Mouse (Mus musculus) liver, embryonic 12.5 days (tissue): Measurements from ENCODE around the gene Mex3b. TPM values are rescaled to one million over a fixed set of nuclear protein-coding genes. Genes with fewer than 3 reads are reported as not detected.

Source experiments
- ATAC-seq: fragments of 200-750 bp; cut with Nextera tagmentation; 2 replicates; pipeline ENCODE4 v1.8.0; 2017; ENCODE audit warnings: moderate number of reproducible peaks, mild to moderate bottlenecking, moderate library complexity
- H3K27ac ChIP-seq: fragments of 300-500 bp; sonication (generic); 2 replicates; pipeline ENCODE4 v1.5.1; 2016; ENCODE audit warnings: mild to moderate bottlenecking
- H3K27me3 ChIP-seq: fragments of 300-500 bp; sonication (generic); replicated peaks from 2 replicates; pipeline ENCODE4 v1.6.1; 2016; ENCODE audit warnings: mild to moderate bottlenecking, moderate library complexity
- H3K36me3 ChIP-seq: fragments of 300-500 bp; sonication (generic); 2 replicates; pipeline ENCODE4 v1.6.1; 2016; ENCODE audit warnings: mild to moderate bottlenecking, moderate library complexity
- H3K4me1 ChIP-seq: fragments of 300-500 bp; sonication (generic); 2 replicates; pipeline ENCODE4 v1.6.1; 2016
- H3K4me2 ChIP-seq: fragments of 300-500 bp; sonication (generic); 2 replicates; pipeline ENCODE4 v1.6.1; 2016; ENCODE audit warnings: mild to moderate bottlenecking, moderate library complexity
- H3K4me3 ChIP-seq: fragments of 300-500 bp; sonication (generic); 2 replicates; pipeline ENCODE4 v1.5.1; 2016; ENCODE audit warnings: mild to moderate bottlenecking, moderate library complexity
- H3K9ac ChIP-seq: fragments of 300-500 bp; sonication (generic); 2 replicates; pipeline ENCODE4 v1.6.1; 2016; ENCODE audit warnings: mild to moderate bottlenecking, moderate library complexity
- H3K9me3 ChIP-seq: fragments of 300-500 bp; sonication (generic); replicated peaks from 2 replicates; pipeline ENCODE4 v1.6.1; 2016; ENCODE audit warnings: mild to moderate bottlenecking, moderate library complexity
- WGBS: fragments of 180-500 bp; shearing (Covaris S2); methylation state at CpG from one replicate; pipeline ENCODE4 v1.1.7; 2016; ENCODE audit not compliant: insufficient replicate concordance; 5-methylcytosine and 5-hydroxymethylcytosine counted together
- polyA plus RNA-seq: library from polyadenylated mRNA; unstranded; fragments of >200 nt; fragmentation: Nextera tagmentation; extraction: Ambion mirVana; gene quantifications from 2 replicates; pipeline ENCODE4 v1.2.1, GENCODE M21; 2016

Gene Mex3b
- polyA plus RNA-seq, 1 experiment from 2014 or later, result 2.7 TPM

GRCm38 (mm10) chr7:82851670-82852069, 15.5 kb upstream of the Mex3b start:
- Histone ChIP-seq H3K9ac (no peak overlapping the region), H3K36me3 (no peaks in the 10 kb centered on the region), H3K4me1 (no peaks in the 10 kb centered on the region), H3K27ac (no peak overlapping the region), H3K4me3 (no peak overlapping the region), H3K4me2 (no peak overlapping the region), H3K9me3 (no peaks in the 10 kb centered on the region), H3K27me3 (no peaks in the 10 kb centered on the region)
- no peak for ATAC-seq
- WGBS, result 29% methylated on average over 4 of the region's 4 CpGs

- no peak overlapping the region for H3K4me2 ChIP-seq
- H3K36me3 ChIP-seq, result no peaks in the 10 kb centered on the region
- H3K9ac ChIP-seq, result no peak overlapping the region
- ATAC-seq, result no peak
- WGBS, result 58% methylated on average over 3 of the region's 3 CpGs
- no peaks in the 10 kb centered on the region for H3K4me1 ChIP-seq
- H3K27ac ChIP-seq, result no peak overlapping the region
- no peaks in the 10 kb centered on the region for H3K9me3 ChIP-seq
- no peak overlapping the region for H3K4me3 ChIP-seq
- no peaks in the 10 kb centered on the region for H3K27me3 ChIP-seq
These were observed 12.9 kb upstream of the Mex3b start for GRCm38 (mm10) chr7:82854195-82854766.

- Histone ChIP-seq H3K9me3 (no peaks in the 10 kb centered on the region), H3K9ac (no peak overlapping the region), H3K27ac (no peak overlapping the region), H3K36me3 (no peaks in the 10 kb centered on the region), H3K4me3 (no peak overlapping the region), H3K4me2 (no peak overlapping the region), H3K4me1 (no peaks in the 10 kb centered on the region), H3K27me3 (peaks cover 5% of the 10 kb centered on the region; the same call in 1 of the 2 replicates)
- 36% methylated on average over 4 of the region's 4 CpGs for WGBS
- ATAC-seq, result no peak
These were observed 8.5 kb upstream of the Mex3b start for GRCm38 (mm10) chr7:82858611-82859010.

GRCm38 (mm10) chr7:82860626-82861025, 6.5 kb upstream of the Mex3b start:
- H3K9ac ChIP-seq, result no peak overlapping the region
- WGBS, result 45% methylated on average over 2 of the region's 2 CpGs
- H3K4me3 ChIP-seq, result no peak overlapping the region
- H3K4me1 ChIP-seq, result peaks cover 7% of the 10 kb centered on the region
- H3K36me3 ChIP-seq, result no peaks in the 10 kb centered on the region
- no peak for ATAC-seq
- H3K27ac ChIP-seq, result no peak overlapping the region
- H3K9me3 ChIP-seq, result no peaks in the 10 kb centered on the region
- no peak overlapping the region for H3K4me2 ChIP-seq
- peaks cover 22% of the 10 kb centered on the region for H3K27me3 ChIP-seq

GRCm38 (mm10) chr7:82863341-82863740, 3.8 kb upstream of the Mex3b start:
- Histone ChIP-seq H3K36me3 (no peaks in the 10 kb centered on the region), H3K4me1 (peaks cover 25% of the 10 kb centered on the region), H3K4me2 (no peak overlapping the region), H3K9me3 (no peaks in the 10 kb centered on the region), H3K27ac (no peak overlapping the region), H3K4me3 (no peak overlapping the region), H3K27me3 (peaks cover 48% of the 10 kb centered on the region), H3K9ac (no peak overlapping the region)
- 66% methylated on average over 6 of the region's 6 CpGs for WGBS
- ATAC-seq, result no peak

GRCm38 (mm10) chr7:82864260-82864990, 2.7 kb upstream of the Mex3b start:
- Histone ChIP-seq H3K27ac (no peak overlapping the region), H3K4me2 (0 out of 2 replicates have a peak overlapping the region, but pooled peaks have one; percentile 87), H3K36me3 (no peaks in the 10 kb centered on the region), H3K9me3 (no peaks in the 10 kb centered on the region), H3K4me3 (no peak overlapping the region), H3K27me3 (peaks cover 59% of the 10 kb centered on the region), H3K4me1 (peaks cover 35% of the 10 kb centered on the region), H3K9ac (no peak overlapping the region)
- ATAC-seq, result no peak
- 52% methylated on average over 8 of the region's 8 CpGs for WGBS

- Histone ChIP-seq H3K9me3 (no peaks in the 10 kb centered on the region), H3K27me3 (peaks cover 67% of the 10 kb centered on the region), H3K4me3 (peak overlapping the region; percentile 69), H3K36me3 (0 out of 2 replicates have a peak, but pooled peaks cover 6% of the 10 kb centered on the region), H3K4me1 (peaks cover 43% of the 10 kb centered on the region), H3K9ac (peak overlapping the region; percentile 65), H3K27ac (peak overlapping the region; percentile 51; the same call in 1 of the 2 replicates), H3K4me2 (peak overlapping the region; percentile 87)
- ATAC-seq, result no peak
- WGBS, result 3% methylated on average over 22 of the region's 22 CpGs
These were observed 2.0 kb upstream of the Mex3b start for GRCm38 (mm10) chr7:82864991-82865771.

GRCm38 (mm10) chr7:82865834-82866485, 1.2 kb upstream of the Mex3b start:
- Histone ChIP-seq H3K4me2 (peak overlapping the region; percentile 87), H3K27ac (peak overlapping the region; percentile 84), H3K4me1 (peaks cover 44% of the 10 kb centered on the region), H3K9ac (peak overlapping the region; percentile 75), H3K9me3 (no peaks in the 10 kb centered on the region), H3K36me3 (0 out of 2 replicates have a peak, but pooled peaks cover 6% of the 10 kb centered on the region), H3K4me3 (peak overlapping the region; percentile 69), H3K27me3 (peaks cover 69% of the 10 kb centered on the region)
- under 1% methylated on average over 59 of the region's 70 CpGs for WGBS
- peak; percentile 91 for ATAC-seq

- Histone ChIP-seq H3K4me1 (peaks cover 44% of the 10 kb centered on the region), H3K9me3 (no peaks in the 10 kb centered on the region), H3K27me3 (peaks cover 69% of the 10 kb centered on the region), H3K9ac (peak overlapping the region; percentile 75), H3K4me3 (peak overlapping the region; percentile 69), H3K36me3 (0 out of 2 replicates have a peak, but pooled peaks cover 6% of the 10 kb centered on the region), H3K27ac (peak overlapping the region; percentile 84), H3K4me2 (peak overlapping the region; percentile 87)
- WGBS, result under 1% methylated on average over 64 of the region's 68 CpGs
- peak; percentile 82 for ATAC-seq
These were observed 455 bp upstream of the Mex3b start for GRCm38 (mm10) chr7:82866486-82867270.

- Histone ChIP-seq H3K4me3 (peak overlapping the region; percentile 69), H3K36me3 (0 out of 2 replicates have a peak, but pooled peaks cover 6% of the 10 kb centered on the region), H3K9ac (peak overlapping the region; percentile 75)
These were observed 1.4 kb downstream of the Mex3b start for GRCm38 (mm10) chr7:82868309-82869230.

More at GRCm38 (mm10) chr7:82868309-82869230, 1.4 kb downstream of the Mex3b start:
- peaks cover 44% of the 10 kb centered on the region for H3K4me1 ChIP-seq
- no peaks in the 10 kb centered on the region for H3K9me3 ChIP-seq
- H3K27ac ChIP-seq, result 0 out of 2 replicates have a peak overlapping the region, but pooled peaks have one; percentile 84
- H3K27me3 ChIP-seq, result peaks cover 65% of the 10 kb centered on the region
- no peak for ATAC-seq
- under 1% methylated on average over 56 of the region's 56 CpGs for WGBS
- peak overlapping the region; percentile 87 for H3K4me2 ChIP-seq
